Mouse (Mus musculus) urinary bladder, postnatal 14 days (tissue): ENCODE measurements around the gene Gm28053.

Experiments used
- DNase-seq: peaks from one replicate; pipeline ENCODE4 v3.0.0; 2021; ENCODE audit warnings: low spot score

Gm28053 gene

DNA sequence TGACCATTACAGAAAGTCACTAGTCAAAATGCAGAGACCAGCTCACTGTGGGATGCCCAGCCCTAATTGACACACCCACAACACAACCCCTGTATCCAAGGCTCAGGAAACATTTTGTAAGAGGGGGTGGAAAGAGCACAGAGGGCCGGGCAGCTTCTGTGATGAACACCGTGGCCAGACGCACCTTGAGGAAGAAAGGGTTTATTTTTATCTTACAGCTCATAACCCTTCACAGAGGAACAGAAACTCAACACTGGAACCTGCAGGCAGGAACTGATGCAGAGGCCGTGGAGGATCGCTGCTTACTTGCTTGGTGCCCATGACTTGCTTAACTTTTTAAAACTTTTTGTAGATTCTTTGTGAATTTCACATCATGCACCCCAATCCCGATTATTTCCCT, 25.4 kb upstream of the Gm28053 start:
- DNase-seq: no peak

DNA sequence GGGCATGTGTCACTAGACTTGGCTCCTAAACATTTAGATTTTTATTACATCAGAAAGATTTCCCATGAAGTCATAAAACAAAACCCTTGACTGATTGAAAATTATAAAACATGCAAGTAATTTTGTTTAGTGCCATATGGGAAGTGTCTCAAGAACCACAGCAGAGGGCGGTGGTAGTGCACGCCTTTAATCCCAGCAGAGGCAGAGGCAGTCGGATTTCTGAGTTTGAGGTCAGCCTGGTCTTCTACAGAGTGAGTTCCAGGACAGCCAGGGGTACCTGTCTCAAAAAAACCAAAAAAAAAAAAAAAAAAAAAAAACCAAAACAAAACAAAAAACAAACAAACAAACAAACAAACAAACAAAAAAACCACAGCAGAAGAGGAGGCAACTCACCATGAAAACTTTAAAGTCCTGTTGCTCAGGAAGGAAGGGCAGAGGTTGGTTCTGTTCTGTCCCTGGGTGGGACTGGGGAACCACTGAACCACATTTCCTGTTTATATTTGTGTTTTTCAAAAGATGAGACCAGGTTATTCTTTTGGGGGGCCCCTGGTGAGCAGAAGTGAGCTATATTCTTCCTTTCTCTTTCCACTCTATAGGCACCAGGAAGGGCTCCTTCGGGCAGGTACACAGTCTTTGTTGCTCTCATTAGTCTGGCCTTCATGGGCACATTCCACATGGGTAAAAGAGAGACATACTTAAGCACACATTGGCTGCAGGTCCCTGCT, 21.4 kb upstream of the Gm28053 start:
- no peak for DNase-seq

DNA sequence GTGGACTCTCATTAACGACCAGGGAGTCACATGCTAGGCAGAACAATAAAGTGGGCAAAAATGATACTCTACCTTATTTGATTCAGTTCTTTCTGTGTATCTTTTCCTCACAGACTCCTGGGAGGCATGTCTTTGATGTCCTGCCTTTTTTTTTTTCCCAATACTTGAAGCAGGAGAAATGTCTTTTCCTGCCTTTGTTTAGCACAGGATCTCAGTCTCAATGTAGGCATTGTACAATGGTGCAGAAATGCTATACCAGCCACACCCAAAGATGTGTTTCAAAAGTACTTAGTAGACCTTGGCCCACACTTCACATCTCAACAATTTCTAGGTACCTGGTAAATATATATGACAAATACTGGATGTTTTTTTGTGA, 20.9 kb upstream of the Gm28053 start:
- DNase-seq: no peak

DNA sequence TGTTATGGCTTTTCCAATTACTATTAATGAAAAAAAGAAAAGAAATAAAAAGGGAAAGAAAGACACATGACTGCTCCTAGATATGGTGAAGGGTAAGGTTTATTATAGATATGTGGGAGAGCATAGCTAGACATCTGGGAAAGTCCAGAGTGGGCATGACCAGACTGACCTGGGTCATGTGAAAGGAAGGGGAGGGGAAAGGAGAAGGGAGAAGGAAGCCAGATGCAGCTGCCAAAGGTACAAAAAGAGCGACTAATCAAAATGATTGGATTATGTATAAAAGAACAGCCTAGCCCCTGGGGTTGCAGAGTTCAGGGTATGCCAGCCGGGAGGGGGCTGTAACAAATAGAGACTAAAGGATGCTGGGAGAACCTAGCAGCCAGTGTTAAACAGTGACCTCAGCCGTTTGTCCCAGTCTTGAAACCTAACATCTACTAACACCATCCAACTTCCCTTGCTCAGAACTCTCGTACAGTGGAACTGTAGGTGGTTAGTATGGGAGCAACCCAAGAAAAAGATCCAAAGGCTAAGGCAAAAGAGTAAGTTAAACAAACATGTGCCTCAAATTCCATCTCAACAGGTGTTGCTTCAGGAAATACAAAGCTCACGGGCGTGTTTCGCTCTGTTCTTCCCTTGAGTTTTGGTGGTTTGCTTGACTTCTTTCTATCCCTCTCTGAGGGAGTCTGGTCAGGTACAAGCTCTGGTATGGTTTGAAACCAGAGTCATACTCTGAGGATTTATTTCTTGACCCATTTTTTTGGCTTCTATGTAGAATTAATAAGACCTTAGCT, 20.1 kb upstream of the Gm28053 start:
- no peak for DNase-seq

DNA sequence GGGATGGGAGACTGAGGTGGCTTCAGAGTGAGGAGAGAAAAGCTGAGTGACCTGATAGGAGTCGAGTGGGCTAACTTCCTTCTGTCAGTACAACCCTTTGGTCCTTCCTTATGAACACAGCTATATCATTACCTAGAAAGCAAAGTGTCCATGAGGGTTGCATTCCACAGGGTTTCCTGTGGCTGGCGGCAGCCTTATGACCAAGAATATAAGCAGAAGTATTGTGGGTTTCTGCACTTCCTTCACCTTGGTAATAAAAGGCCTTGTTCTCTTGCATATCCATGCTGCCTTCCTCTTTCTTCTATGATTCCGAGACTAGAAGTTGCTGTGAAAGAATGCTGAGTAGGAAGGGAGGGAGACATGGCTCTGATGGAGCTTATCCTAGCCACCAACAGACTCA, 19.5 kb upstream of the Gm28053 start:
- no peak for DNase-seq

DNA sequence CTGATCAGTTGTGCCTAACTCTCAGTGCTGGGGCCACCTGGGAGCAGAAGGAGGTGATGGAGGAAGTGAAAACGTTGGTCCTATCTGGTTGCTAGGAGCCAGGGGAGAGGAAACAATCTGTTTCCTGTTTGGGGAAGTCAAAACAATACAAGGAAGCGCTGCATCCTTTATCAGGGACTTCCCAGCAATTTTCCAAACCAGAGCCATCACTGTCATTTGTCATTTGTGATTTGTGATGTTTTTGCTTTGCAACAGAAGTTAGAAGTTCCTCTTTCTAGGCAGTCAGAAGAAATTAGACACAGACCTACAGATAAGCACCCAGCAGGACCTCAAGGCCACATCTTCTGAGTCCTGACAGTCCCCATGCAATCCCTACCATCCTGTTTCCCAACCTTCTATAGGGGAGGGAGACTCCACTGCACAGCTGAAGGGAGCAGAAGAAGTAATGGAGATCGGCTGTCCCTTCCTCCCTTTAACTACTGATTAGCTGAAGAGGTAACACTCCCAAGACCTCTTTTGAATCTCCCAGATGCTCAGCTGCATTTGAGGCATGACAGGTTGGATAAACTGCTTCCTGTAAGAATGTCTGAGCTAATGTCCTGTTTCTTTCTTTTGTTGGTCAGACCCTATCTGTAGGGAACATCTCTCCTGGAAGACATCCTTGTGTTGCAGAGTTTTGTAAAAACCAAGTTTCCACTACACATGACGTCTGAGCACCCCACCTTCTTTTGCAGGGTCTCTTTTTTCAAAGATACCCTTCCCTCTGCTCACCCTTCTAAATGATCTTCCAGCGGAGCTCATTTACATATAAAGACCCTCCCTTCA, 17.9 kb upstream of the Gm28053 start:
- no peak for DNase-seq

DNA sequence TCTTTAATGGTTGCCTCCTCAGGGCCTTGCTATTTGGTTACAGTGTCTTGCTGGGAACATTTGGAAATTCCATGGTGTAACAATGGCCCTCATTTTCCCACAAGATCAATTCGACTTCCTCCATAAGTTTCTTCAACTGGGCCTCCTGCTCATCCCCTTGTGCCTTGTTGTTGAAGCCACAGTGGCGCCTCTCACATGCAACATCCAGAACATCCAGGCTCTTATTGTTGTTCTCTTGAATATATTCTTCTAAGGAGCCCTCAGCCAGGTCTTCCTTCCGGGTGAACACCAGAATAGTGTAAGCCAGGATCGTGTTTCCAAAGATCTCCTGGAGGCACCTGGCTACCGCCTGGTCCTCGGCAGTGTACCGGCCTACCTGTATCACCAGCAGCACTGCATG, 16.3 kb upstream of the Gm28053 start:
- no peak for DNase-seq

DNA sequence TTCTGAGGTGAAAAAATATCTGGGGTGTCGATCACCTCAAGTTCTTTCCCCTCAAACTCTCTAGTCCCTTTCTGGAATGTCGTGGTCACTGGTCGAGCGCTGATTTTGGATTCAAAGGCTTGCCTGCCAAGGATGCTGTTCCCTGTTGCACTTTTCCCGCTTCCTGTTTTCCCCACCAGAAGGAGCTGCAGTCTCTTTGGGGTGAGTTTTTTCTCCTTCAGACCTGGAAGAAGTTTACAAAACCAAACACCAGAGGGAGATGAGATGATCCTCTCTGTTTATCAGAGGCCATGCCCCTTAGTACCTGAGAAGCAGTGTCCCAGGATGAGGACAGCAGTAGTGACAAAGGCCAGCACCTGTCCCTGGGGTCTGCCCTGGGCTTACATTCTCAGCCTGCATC, 15.8 kb upstream of the Gm28053 start:
- no peak for DNase-seq

DNA sequence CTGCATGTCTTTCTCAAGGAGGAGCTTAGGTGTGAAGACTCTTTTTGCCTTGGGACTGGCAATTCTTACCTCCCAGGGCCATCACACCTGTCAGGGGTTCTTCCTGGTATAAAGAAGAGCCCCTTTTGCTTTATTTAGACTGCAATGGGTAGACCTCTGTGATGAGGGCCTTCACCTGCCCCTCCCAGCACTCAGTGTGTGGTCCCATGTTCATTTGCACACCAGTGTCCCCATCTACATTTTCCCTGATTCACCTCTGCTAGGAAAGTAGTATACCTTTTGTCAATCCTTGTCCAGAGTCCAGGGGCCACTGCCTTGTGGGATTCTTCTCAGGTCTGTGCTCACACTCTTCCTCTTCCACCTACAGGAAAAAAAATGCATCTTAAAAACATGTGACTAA, 14.3 kb upstream of the Gm28053 start:
- DNase-seq: no peak

DNA sequence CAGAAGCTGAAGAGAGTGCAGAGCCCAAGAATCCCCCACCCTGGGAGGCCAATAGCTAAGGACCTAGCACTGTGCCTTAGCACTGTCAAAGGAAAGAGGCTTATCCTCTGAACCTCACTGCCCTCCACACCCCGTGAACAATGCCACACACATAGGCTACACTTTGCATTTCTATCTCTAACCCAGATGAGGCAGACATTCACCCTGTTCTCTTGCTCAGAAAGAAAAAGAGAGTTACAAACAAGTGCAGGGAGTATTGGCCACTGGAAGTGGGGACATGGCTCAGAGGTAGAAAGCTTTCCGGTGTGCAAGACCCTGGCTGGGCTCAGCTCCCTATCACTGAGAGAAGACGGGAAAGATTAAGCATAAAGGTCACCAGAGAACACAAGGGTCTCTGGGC, 12.3 kb upstream of the Gm28053 start:
- DNase-seq: no peak

DNA sequence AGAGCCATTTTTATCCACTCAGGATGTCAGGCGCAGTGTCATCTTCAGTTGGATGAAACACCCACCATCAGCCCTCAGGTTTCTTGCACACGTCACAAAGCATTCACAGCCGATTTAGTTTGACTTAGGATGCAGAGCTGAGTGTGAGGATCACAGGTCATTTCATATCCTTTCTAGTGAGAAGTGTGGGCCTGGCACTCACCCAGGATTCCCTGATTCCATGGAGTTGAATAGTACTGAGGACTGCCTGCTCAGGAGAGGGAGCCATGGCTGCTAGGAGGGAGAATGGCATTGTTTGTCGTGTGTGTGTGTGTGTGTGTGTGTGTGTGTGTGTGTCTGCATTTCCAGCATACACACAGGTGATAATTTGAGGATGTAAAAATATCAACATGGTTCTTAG, 1.9 kb downstream of the Gm28053 start:
- no peak for DNase-seq

DNA sequence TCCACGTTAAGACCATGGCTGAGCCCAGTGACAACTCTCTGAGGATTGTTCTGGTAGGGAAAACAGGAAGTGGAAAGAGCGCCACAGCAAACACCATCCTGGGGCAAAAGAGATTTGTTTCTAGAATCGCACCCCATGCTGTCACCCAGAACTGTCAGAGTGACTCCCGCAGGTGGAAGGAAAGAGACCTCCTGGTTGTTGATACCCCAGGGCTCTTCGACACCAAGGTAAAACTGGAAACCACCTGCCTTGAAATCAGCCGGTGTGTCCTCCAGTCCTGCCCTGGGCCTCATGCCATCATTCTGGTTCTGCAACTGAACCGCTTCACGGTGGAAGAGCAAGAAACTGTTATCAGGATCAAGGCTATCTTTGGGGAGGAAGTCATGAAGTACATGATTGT, 5.1 kb downstream of the Gm28053 start:
- DNase-seq: no peak

DNA sequence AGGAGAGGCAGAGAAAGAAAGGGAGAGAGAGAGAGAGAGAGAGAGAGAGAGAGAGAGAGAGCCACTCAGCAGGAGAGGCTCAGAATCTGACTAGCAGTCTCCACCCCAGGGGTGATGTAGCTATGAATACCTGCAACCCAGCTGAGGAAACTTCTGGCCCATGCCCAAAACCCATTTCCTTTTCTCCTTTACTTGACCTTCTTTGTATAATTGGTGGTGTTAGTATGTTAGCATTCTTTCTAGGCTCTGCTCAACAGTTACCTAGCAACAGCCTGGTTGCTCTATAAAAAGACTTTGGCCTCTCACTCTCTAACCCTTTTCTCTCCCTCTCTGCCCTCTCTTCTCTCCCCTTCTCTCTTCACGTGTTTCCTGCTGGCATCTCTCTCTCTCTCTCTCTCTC, 7.1 kb downstream of the Gm28053 start:
- peak; percentile 29 for DNase-seq

DNA sequence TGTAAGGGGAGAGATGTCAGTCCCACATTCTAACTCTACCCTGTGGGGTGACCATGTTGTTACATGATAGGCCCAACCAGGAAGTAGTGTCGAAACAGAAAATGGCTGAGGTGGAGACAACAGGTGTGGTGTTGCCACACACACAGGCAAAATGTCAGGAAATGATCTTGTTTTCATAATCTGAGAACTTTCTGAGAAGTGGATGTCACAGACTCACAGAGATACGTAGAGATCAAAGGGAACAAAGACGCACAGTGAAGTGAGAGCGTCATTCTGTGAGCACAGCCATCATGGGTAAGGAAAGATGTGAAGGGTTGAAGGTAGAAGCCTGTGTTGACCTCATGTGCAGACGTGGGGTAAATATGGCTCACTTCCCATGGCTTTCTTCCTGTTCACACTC, 9.4 kb downstream of the Gm28053 start:
- DNase-seq: no peak

DNA sequence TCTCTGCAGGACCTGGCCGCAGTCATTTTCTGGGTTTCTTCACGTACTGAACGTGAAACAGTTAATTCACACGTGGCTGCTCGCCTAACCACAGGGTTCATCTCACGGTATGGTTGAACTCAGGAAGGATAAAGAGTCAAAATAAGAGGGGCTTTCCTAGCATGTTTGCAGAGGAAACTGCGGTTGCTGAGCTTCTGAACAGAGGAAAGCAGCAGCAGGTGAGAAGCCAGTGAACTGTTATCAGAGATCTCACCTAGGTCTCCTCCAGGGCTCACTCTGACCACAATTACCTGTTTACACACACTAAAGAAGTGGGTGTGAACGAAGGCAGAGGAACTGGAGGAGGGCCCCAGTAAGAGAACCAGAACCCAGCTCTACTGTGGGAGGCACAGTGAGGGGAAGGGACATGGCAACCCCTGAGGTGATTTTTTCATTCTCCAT, 14.5 kb downstream of the Gm28053 start:
- DNase-seq: no peak

DNA sequence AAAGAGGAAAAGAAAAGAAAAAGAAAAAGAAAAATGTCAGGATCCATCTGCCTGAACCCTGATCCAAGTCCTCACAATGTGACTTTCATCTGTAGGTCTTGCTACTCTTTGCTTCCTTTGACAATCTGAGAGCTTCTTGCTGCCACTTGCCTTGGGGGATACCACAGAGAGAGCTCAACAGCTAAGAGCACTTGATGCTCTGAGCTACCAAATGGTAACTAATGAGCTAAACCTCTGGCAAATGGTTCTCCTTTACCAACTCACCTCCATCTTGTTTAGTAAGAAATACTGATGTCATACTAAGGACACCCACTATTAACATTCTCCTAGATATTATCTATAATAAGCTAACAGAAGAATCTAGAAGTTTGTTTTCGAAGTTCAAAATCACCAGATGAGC, 15.3 kb downstream of the Gm28053 start:
- DNase-seq: no peak

DNA sequence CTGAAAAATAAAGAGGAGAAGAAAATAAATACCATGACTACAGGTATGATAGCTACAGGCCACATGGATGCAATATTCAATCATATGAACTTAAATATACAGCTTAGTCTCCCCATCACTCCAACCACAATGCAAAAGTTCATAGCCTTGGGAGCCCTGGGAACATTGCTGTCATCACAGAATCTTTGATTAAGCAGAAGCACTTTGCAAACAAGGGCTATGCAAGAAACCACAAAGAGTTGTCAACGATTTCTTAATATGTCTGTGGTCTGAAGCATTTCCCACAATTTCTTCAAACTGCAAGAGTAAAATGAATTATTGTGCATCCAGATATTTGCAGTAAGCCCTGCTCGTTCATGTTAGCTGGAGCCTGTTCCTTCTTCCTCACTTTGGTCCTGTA, 18.6 kb downstream of the Gm28053 start:
- DNase-seq: no peak

DNA sequence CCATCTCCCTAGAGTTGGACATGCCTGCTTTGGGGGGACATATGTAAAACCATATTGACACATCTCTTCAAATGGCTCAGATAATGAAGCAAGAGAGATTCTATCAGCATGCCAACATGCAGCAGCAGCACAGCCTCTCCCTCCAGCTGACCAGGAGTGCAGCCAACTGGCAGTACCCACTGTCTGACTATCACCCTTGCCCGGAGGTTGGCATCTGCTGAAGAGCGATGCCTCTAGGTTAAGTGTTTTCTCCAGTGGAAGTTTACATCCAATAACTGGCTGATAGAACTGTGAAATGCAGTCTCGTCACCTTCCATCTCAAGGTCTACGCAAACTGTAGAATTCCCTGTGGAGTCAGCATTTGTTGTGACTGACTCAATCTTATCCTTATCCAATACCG, 19.3 kb downstream of the Gm28053 start:
- no peak for DNase-seq

DNA sequence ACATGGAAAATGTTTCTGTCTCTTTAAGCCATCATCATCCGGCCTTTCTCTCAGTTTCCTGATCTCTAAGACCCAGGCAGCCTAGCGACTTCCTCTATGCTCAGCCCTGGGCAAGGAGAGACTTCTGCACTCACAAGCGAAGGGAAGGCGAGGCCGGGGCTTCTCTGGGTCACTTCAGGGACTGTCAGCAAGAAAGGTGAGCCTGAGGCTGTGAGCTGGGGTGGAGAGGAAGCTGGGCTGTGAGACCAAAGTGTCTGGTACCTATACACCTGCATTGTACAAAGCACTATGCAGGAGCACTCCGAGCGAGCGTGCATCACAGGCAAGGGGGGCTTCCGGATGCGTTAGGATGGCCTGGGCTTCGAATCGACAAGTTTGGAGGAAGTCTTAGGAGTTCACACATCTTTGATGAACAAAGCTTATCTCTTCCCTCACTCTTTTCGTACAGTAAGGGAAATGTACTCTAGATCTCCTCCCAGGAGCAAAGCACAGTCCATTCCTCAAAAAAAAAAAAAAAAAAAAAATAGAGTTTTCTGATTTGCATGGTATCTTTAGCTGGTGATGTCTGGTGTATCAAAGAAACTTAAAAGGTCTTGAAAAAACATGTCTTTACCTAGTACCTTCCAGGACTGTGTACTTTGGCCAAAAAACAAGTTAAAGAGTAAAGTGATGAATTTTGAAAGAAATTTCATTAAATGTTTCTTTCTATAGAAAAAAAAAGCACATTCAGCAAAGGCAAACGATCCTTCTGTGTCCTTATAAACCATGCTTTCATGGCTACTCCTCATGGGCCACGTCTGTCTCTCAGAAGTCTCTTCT, 20.8 kb downstream of the Gm28053 start, which contains the start of gene Gimap1:
Gene Gimap1, plus strand, starts transcription at position 94 of the 819 bp plus-strand sequence.
- no peak for DNase-seq

DNA sequence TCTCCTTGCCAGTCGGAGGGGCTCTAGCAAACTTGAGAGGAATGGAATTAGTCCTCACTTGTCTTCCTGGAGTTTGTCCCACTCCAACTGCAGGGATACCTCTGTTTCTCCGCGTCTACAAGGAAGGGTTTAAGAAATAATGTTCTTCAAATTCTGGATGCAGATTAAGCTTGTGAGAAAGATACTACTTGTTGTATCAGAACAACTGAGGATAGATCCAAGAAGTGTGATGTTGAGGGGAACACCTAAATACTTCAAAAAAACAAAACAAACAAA, 21.3 kb downstream of the Gm28053 start:
- DNase-seq: no peak

DNA sequence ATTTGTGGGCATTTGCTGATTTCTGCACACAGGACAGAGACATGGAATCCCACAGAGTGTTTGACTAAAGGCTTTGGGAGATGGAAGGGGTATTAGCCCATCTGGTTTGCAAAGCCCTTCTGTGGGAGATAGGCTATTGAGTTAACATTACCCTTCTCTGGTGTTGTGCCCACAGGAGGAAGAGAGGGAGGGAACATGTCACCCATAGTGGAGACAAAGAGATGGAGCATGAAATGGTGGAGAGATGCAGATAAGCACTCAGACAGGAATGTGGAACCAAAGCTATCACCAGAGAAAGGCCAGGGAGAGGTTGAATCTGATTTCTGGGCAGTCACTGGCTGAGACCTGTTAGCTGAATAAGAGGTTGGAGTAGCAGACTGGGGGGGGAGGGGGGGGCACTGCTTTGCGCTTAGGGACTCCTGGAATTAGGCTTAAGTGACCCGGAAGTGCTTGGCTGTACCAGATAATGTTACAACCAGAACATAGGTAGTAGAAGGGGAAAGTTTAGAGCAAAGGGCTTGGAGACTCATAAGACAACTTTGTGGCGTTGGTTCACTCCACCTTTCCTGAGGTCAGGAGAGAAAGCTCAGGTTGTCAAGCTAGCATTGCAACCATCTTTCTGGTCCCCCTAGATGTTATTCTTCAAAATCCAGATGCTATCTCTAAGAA, 22.2 kb downstream of the Gm28053 start:
- no peak for DNase-seq

DNA sequence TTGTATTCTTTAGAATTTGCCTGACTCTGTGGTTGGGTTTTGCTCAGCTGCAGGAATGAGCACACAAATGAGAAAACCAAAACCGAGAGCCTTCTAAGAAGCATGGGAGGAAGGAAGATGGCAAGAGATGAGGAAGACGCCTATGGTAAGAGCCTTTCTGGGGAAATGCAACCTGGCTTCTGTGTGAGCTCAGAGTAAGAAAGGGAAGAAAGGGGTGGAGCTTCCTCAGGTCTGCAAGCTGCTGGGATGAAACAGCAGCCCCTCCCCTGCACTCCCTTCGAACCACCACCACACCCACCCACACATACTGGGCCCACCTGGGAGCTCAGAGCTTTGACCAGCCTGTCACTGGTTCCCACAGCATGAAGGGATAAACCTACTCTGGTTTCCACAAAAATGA, 22.9 kb downstream of the Gm28053 start:
- DNase-seq: no peak
